Mouse (Mus musculus) ES-Bruce4 (cell line): ENCODE results near the gene Upp2. TPM values are rescaled to one million over a fixed set of nuclear protein-coding genes. Genes with fewer than 3 reads are reported as not detected.

Experiments
- H3K27ac ChIP-seq: 2 replicates; pipeline ENCODE4 v1.5.1; 2012; ENCODE audit warnings: low read length, inconsistent platforms; ENCODE audit not compliant: insufficient read depth
- H3K27me3 ChIP-seq: 2 replicates; pipeline ENCODE4 v1.6.1; 2012; ENCODE audit warnings: mild to moderate bottlenecking, low read length, inconsistent platforms; ENCODE audit not compliant: control insufficient read depth, poor library complexity, insufficient read depth, severe bottlenecking
- H3K36me3 ChIP-seq: 2 replicates; pipeline ENCODE4 v1.6.1; 2012; ENCODE audit warnings: inconsistent platforms, mild to moderate bottlenecking, low read length, moderate library complexity; ENCODE audit not compliant: control insufficient read depth, poor library complexity, insufficient read depth, severe bottlenecking
- H3K4me1 ChIP-seq: one replicate; pipeline ENCODE4 v1.8.1; 2011; ENCODE audit warnings: low read length; ENCODE audit not compliant: control insufficient read depth, insufficient read depth
- H3K4me3 ChIP-seq: 2 replicates; pipeline ENCODE4 v1.5.1; 2011; ENCODE audit warnings: low read depth, mild to moderate bottlenecking, low read length
- H3K9ac ChIP-seq: 2 replicates; pipeline ENCODE4 v1.6.1; 2012; ENCODE audit warnings: low read depth, mild to moderate bottlenecking, inconsistent platforms; ENCODE audit not compliant: poor library complexity, severe bottlenecking
- H3K9me3 ChIP-seq: replicated peaks from 2 replicates; pipeline ENCODE4 v1.6.1; 2012; ENCODE audit warnings: mild to moderate bottlenecking, low read length, inconsistent platforms; ENCODE audit not compliant: control insufficient read depth, poor library complexity, insufficient read depth, severe bottlenecking
- CTCF ChIP-seq: IDR thresholded peaks from one replicate; pipeline ENCODE4 v1.8.1; 2011; ENCODE audit warnings: low read depth, low read length
- EP300 ChIP-seq: IDR thresholded peaks from 2 replicates; pipeline ENCODE4 v1.6.1; 2011; ENCODE audit warnings: low read depth, low read length; ENCODE audit not compliant: insufficient read depth
- POLR2A ChIP-seq: IDR thresholded peaks from one replicate; pipeline ENCODE4 v1.8.1; 2011; ENCODE audit warnings: low read length; ENCODE audit not compliant: insufficient read depth
- polyA plus RNA-seq: library from polyadenylated mRNA; stranded (reverse); fragments of >200 nt; gene quantifications from 2 replicates; pipeline ENCODE4 v1.2.4, GENCODE M21; 2011; ENCODE audit warnings: low read depth; ENCODE audit not compliant: missing spikeins, insufficient read depth, insufficient read length

Upp2 gene
- polyA plus RNA-seq, 1 experiment = not detected

GRCm38 (mm10) chr2:58595350-58595749 is 28.3 kb downstream of the Upp2 start:
- no peak for TF ChIP-seq CTCF
- no peak for TF ChIP-seq POLR2A
- no peak for TF ChIP-seq EP300
- H3K27ac ChIP-seq = no peak overlapping the region

GRCm38 (mm10) chr2:58596774-58597342 is 29.8 kb downstream of the Upp2 start:
- no peak overlapping the region for H3K4me3 ChIP-seq
- 0 out of 2 replicates have a peak, but pooled peaks cover 1% of the 10 kb centered on the region for H3K27me3 ChIP-seq
- H3K9ac ChIP-seq = no peak overlapping the region
- no peak for TF ChIP-seq POLR2A
- H3K4me1 ChIP-seq = no peaks in the 10 kb centered on the region
- no peaks in the 10 kb centered on the region for H3K36me3 ChIP-seq
- no peaks in the 10 kb centered on the region for H3K9me3 ChIP-seq
- no peak overlapping the region for H3K27ac ChIP-seq

More at GRCm38 (mm10) chr2:58595350-58595749, 28.3 kb downstream of the Upp2 start:
- 0 out of 2 replicates have a peak, but pooled peaks cover 1% of the 10 kb centered on the region for H3K27me3 ChIP-seq
- H3K4me1 ChIP-seq = no peaks in the 10 kb centered on the region
- no peaks in the 10 kb centered on the region for H3K36me3 ChIP-seq
- no peak overlapping the region for H3K4me3 ChIP-seq
- H3K9ac ChIP-seq = no peak overlapping the region
- H3K9me3 ChIP-seq = no peaks in the 10 kb centered on the region

- Histone ChIP-seq H3K4me3 (no peak overlapping the region), H3K9ac (no peak overlapping the region), H3K4me1 (no peaks in the 10 kb centered on the region), H3K36me3 (no peaks in the 10 kb centered on the region), H3K27me3 (0 out of 2 replicates have a peak, but pooled peaks cover 1% of the 10 kb centered on the region), H3K27ac (no peak overlapping the region), H3K9me3 (no peaks in the 10 kb centered on the region)
- no peak for TF ChIP-seq POLR2A
- TF ChIP-seq CTCF = no peak
- no peak for TF ChIP-seq EP300
Measured at GRCm38 (mm10) chr2:58597556-58597955, 30.5 kb downstream of the Upp2 start.

GRCm38 (mm10) chr2:58599639-58600038 is 32.5 kb downstream of the Upp2 start:
- Histone ChIP-seq H3K27me3 (peaks cover 1% of the 10 kb centered on the region; the same call in 1 of the 2 replicates), H3K4me1 (no peaks in the 10 kb centered on the region), H3K9me3 (no peaks in the 10 kb centered on the region; the same call in 1 of the 2 replicates), H3K4me3 (no peak overlapping the region), H3K36me3 (no peaks in the 10 kb centered on the region), H3K27ac (no peak overlapping the region), H3K9ac (no peak overlapping the region)
- TF ChIP-seq POLR2A (no peak), CTCF (no peak)

GRCm38 (mm10) chr2:58601382-58601781 is 34.3 kb downstream of the Upp2 start:
- H3K27me3 ChIP-seq = no peaks in the 10 kb centered on the region; the same call in 1 of the 2 replicates
- no peaks in the 10 kb centered on the region; the same call in 1 of the 2 replicates for H3K9me3 ChIP-seq
- H3K4me3 ChIP-seq = no peak overlapping the region
- H3K27ac ChIP-seq = no peak overlapping the region
- TF ChIP-seq CTCF = no peak
- no peak for TF ChIP-seq POLR2A
- no peak for TF ChIP-seq EP300
- no peaks in the 10 kb centered on the region for H3K4me1 ChIP-seq
- H3K36me3 ChIP-seq = no peaks in the 10 kb centered on the region
- no peak overlapping the region for H3K9ac ChIP-seq

GRCm38 (mm10) chr2:58603379-58603778 is 36.3 kb downstream of the Upp2 start:
- H3K27me3 ChIP-seq = no peaks in the 10 kb centered on the region; the same call in 1 of the 2 replicates
- no peak overlapping the region for H3K9ac ChIP-seq
- TF ChIP-seq EP300 = no peak
- no peak for TF ChIP-seq CTCF
- TF ChIP-seq POLR2A = no peak
- no peaks in the 10 kb centered on the region; the same call in 1 of the 2 replicates for H3K9me3 ChIP-seq
- H3K27ac ChIP-seq = no peak overlapping the region
- no peaks in the 10 kb centered on the region for H3K4me1 ChIP-seq
- H3K4me3 ChIP-seq = no peak overlapping the region
- H3K36me3 ChIP-seq = no peaks in the 10 kb centered on the region
